Mouse (Mus musculus) embryonic facial prominence, embryonic 13.5 days (tissue): ENCODE measurements at regions not wholly inside any gene's neighbourhood (a gene's known extent, or its start where the extent isn't known, plus 50 kb on each side); places are given as distances from the start of the nearest gene placed in this dataset.

ENCODE experiments used
- ATAC-seq: fragments of 200-750 bp; cut with Nextera tagmentation; 2 replicates; pipeline ENCODE4 v1.8.0; 2017; ENCODE audit warnings: low read depth; ENCODE audit not compliant: insufficient number of reproducible peaks, insufficient read depth, low FRiP score, low TSS enrichment
- H3K27ac ChIP-seq: fragments of 300-500 bp; sonication (generic); 2 replicates; pipeline ENCODE4 v1.5.1; 2015; ENCODE audit warnings: moderate library complexity, mild to moderate bottlenecking, inconsistent platforms
- H3K27me3 ChIP-seq: fragments of 300-500 bp; sonication (generic); 2 replicates; pipeline ENCODE4 v1.6.1; 2015; ENCODE audit warnings: mild to moderate bottlenecking, inconsistent platforms
- H3K36me3 ChIP-seq: fragments of 300-500 bp; sonication (generic); 2 replicates; pipeline ENCODE4 v1.6.1; 2015; ENCODE audit warnings: mild to moderate bottlenecking, inconsistent platforms
- H3K4me1 ChIP-seq: fragments of 300-500 bp; sonication (generic); 2 replicates; pipeline ENCODE4 v1.6.1; 2015; ENCODE audit warnings: inconsistent platforms
- H3K4me2 ChIP-seq: fragments of 300-500 bp; sonication (generic); 2 replicates; pipeline ENCODE4 v1.6.1; 2015; ENCODE audit warnings: moderate library complexity, mild to moderate bottlenecking, inconsistent platforms
- H3K4me3 ChIP-seq: fragments of 300-500 bp; sonication (generic); 2 replicates; pipeline ENCODE4 v1.5.1; 2015; ENCODE audit warnings: mild to moderate bottlenecking, inconsistent platforms
- H3K9ac ChIP-seq: fragments of 300-500 bp; sonication (generic); 2 replicates; pipeline ENCODE4 v1.6.1; 2015; ENCODE audit warnings: mild to moderate bottlenecking, inconsistent platforms
- H3K9me3 ChIP-seq: fragments of 300-500 bp; sonication (generic); 2 replicates; pipeline ENCODE4 v1.6.1; 2016; ENCODE audit warnings: inconsistent platforms
- WGBS: fragments of 180-500 bp; shearing (Covaris S2); methylation state at CpG from one replicate; pipeline ENCODE4 v1.1.7; 2015; ENCODE audit warnings: mixed read lengths; 5-methylcytosine and 5-hydroxymethylcytosine counted together

DNA sequence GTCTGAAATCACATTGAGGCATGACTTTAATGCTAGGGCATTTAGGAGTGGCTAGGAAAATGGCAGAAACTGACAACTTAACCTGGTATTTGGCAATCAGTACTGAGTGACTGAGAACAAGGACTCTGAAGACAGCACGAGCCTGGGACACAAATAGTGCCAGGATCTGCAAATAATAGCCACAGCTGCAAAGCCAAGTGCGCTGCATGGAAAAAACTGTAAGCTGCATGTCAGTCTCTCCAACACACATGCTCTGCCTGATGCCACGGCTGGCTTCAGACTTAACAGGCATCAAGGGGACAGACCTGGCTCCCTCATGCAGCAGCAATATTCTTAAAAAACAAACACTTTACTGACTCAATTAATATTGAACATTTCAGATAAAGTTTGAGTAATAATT, 530.7 kb downstream of the Etv1 start:
- Histone ChIP-seq H3K4me2 (no peak overlapping the region), H3K36me3 (no peaks in the 10 kb centered on the region), H3K27me3 (no peaks in the 10 kb centered on the region), H3K4me1 (no peaks in the 10 kb centered on the region), H3K9me3 (no peaks in the 10 kb centered on the region), H3K4me3 (no peak overlapping the region), H3K27ac (no peak overlapping the region), H3K9ac (no peak overlapping the region)
- ATAC-seq = no peak
- WGBS = 58% methylated on average over 3 of the region's 3 CpGs

DNA sequence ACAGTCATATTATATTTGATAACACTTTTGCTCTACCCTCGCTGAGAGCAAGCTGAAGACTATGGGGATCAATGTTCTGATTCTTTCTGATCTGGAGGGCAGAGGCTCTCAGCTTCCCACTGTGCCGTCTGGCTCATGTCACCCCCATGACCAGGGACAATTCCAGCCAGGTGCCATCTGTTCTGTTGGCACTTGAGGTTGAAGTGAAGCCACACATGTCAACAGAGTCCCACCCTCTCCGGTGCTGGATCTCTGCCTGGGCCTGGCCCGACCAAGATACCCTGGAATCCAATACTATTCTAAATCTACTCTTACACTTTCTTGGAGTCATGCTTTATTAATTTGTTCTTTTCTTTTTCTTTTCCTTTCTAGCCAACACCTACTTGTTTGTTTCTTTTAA, 538.0 kb downstream of the Etv1 start:
- Histone ChIP-seq H3K9me3 (no peaks in the 10 kb centered on the region), H3K27me3 (no peaks in the 10 kb centered on the region), H3K36me3 (no peaks in the 10 kb centered on the region), H3K9ac (no peak overlapping the region), H3K4me3 (no peak overlapping the region), H3K4me2 (no peak overlapping the region), H3K27ac (no peak overlapping the region), H3K4me1 (no peaks in the 10 kb centered on the region)
- 84% methylated on average over 4 of the region's 4 CpGs for WGBS
- ATAC-seq = no peak

DNA sequence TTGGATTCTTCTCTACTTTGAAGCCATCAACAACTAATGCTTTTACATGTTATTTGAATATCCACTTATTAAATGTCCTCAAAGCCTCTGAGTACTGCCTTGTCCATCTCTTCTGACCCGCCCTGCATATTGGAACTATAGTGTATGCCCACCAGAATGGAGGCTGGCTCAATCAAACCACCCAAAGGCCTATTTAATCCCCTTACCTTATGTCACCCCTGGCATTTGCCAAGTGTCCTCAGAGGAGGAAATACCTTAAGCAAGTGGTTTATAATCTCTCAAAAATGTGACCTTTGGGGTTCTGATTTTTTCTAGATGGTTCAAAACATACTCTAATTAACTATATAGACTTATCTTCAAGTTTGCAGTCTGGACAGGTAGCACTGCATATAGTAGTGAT, 542.3 kb downstream of the Etv1 start:
- Histone ChIP-seq H3K9me3 (no peaks in the 10 kb centered on the region), H3K4me2 (no peak overlapping the region), H3K4me1 (no peaks in the 10 kb centered on the region), H3K27ac (no peak overlapping the region), H3K27me3 (no peaks in the 10 kb centered on the region), H3K4me3 (no peak overlapping the region), H3K9ac (no peak overlapping the region), H3K36me3 (no peaks in the 10 kb centered on the region)
- 81% methylated on average over 1 of the region's 1 CpGs for WGBS
- no peak for ATAC-seq

DNA sequence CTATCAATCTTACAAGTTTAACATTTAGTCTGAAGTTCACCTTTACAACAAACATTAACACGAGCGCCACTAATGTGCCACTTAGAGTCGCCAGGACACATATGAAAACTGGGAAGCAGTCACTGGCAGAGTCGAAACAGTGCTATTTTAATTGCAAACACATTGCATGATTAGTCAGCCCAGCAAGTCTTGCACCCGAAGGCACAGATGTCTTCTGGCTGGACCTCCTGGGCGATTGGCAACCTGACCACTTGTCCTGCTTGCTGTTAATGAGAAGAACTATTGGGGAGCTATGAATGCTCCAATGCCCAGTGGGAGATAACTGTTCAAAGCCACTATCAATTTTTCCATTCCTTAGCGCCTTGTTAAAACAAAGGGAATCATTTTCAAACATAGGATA, 547.0 kb downstream of the Etv1 start:
- Histone ChIP-seq H3K4me3 (no peak overlapping the region), H3K4me2 (no peak overlapping the region), H3K36me3 (no peaks in the 10 kb centered on the region), H3K9me3 (no peaks in the 10 kb centered on the region), H3K27me3 (no peaks in the 10 kb centered on the region), H3K4me1 (peaks cover 5% of the 10 kb centered on the region; the same call in 1 of the 2 replicates), H3K9ac (no peak overlapping the region), H3K27ac (no peak overlapping the region)
- 41% methylated on average over 7 of the region's 7 CpGs for WGBS
- no peak for ATAC-seq

DNA sequence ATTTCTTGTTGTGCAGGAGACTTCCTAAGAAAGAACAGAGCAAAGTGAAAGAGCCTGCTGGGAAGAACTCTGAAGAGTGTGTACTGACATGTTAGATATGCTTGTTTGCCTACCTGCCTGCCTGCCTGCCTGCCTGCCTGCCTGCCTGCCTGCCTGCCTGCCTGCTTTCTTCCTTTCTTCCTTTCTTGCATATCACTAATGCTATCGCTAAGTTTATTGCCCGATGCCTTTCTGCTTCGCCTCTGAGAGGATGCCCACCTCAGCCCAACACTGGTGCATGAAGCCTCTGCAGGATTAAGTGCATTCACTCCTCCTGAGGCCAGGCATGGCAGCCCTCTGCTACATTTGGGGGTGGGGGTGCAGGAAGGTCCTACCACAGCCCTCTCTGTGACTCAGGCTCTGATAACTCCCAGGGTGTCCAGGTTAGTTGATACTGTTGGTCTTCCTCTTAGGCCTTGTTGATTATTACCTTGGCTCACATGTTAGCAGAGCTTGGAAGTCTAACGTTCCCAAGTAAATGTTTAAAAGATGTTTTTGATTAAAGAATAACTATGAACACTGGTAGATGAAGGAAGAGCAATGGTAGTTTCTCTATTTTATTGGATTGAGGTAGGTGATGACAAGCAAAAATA, 547.6 kb downstream of the Etv1 start:
- H3K27ac ChIP-seq = no peak overlapping the region
- ATAC-seq = no peak
- no peaks in the 10 kb centered on the region for H3K9me3 ChIP-seq
- 67% methylated on average over 4 of the region's 4 CpGs for WGBS
- H3K4me3 ChIP-seq = no peak overlapping the region
- H3K4me1 ChIP-seq = peaks cover 5% of the 10 kb centered on the region; the same call in 1 of the 2 replicates
- no peak overlapping the region for H3K9ac ChIP-seq
- H3K36me3 ChIP-seq = no peaks in the 10 kb centered on the region
- no peaks in the 10 kb centered on the region for H3K27me3 ChIP-seq
- no peak overlapping the region for H3K4me2 ChIP-seq

DNA sequence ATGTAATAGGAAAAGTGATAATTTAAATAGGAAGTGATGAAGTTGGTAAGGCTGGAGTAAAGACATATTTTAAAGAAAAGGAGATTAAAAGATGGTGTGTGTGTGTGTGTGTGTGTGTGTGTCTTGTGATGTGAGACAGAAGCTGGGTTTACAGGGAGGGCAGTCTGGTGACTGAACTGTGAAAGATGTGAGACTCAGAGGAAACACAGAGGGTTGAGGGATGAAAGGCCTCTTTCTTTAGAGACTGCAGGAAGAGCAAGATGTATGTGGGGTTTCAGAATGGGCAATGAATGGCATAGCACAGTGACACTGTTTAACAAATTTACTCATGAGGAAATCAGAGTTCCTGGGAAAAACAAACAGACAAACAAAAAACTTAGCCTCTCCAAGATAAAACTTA, 549.2 kb downstream of the Etv1 start:
- Histone ChIP-seq H3K9me3 (no peaks in the 10 kb centered on the region), H3K36me3 (no peaks in the 10 kb centered on the region), H3K4me3 (no peak overlapping the region), H3K27me3 (no peaks in the 10 kb centered on the region), H3K27ac (no peak overlapping the region), H3K4me2 (no peak overlapping the region), H3K4me1 (peaks cover 5% of the 10 kb centered on the region; the same call in 1 of the 2 replicates), H3K9ac (no peak overlapping the region)
- ATAC-seq = no peak

DNA sequence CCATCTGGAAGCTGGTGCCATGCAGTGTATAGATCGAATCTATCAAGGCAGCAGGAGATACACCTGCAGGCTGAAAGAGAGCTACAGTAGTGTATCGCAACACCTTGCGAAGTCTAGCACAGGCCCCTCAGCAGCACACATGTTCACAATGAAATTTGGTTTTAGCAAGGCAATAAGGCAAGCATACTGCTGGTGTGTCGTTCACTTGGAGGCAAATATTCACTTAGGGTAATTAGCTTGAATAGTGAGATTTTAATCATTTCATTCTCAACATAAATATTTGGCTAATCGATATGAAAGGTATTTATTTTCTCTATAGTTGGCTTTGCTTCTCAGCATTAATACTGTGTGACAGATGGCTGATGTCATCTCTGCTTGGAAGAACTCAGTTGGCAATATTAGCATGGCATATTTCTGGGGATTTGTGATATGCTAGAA, 559.9 kb downstream of the Etv1 start:
- Histone ChIP-seq H3K36me3 (no peaks in the 10 kb centered on the region), H3K27ac (no peak overlapping the region), H3K4me1 (no peaks in the 10 kb centered on the region), H3K4me2 (no peak overlapping the region), H3K9me3 (no peaks in the 10 kb centered on the region), H3K27me3 (no peaks in the 10 kb centered on the region), H3K4me3 (no peak overlapping the region), H3K9ac (no peak overlapping the region)
- 87% methylated on average over 5 of the region's 5 CpGs for WGBS
- ATAC-seq = no peak

DNA sequence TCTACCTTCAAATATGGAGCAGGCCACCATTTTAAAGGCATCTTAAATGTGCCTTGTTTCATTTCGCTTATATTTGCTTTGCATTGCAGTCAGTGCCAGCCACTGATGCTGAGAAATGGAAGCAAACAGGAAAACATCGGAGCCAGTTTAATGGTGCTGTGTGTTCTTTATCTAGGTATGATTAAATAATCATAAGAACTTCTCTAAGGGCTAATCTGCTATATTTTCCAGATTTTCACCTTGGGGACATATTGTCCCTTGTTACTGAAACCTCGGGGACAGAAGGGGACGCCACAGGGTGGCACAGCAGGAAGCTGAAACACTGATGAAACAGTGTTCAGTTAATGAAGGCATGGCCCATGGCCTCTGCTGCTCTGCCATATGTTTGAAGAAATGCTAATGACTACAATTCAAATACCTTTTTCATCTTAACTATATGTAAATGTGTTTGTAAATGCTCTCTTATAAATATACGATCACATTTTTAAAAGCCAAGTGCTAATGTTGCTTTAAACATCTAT, 562.6 kb downstream of the Etv1 start:
- no peaks in the 10 kb centered on the region for H3K36me3 ChIP-seq
- H3K9me3 ChIP-seq = no peaks in the 10 kb centered on the region
- H3K27ac ChIP-seq = no peak overlapping the region
- no peaks in the 10 kb centered on the region for H3K27me3 ChIP-seq
- ATAC-seq = no peak
- 83% methylated on average over 5 of the region's 5 CpGs for WGBS
- H3K9ac ChIP-seq = no peak overlapping the region
- no peak overlapping the region for H3K4me3 ChIP-seq
- no peak overlapping the region for H3K4me2 ChIP-seq
- no peaks in the 10 kb centered on the region for H3K4me1 ChIP-seq

DNA sequence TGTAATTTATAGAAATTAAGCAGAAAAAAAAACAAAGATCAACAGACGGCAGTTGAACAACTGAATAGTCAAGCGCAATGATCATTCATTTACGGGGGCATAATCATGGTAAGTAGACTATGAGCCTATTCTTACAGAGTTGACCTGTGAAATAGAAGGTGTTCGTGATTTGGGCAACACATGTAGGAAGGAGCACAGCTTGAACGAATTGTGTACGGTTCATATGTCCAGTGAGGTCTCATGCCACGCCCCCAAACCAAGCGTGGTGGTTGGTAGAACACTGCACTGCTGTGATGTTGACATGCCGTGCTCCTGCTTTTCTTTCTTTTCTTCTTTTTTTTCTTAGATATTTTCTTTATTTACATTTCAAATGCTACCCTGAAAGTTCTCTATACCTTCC, 563.1 kb downstream of the Etv1 start:
- no peak overlapping the region for H3K4me3 ChIP-seq
- H3K27me3 ChIP-seq = no peaks in the 10 kb centered on the region
- H3K4me2 ChIP-seq = no peak overlapping the region
- no peaks in the 10 kb centered on the region for H3K4me1 ChIP-seq
- 83% methylated on average over 9 of the region's 9 CpGs for WGBS
- H3K9me3 ChIP-seq = no peaks in the 10 kb centered on the region
- ATAC-seq = no peak
- no peak overlapping the region for H3K27ac ChIP-seq
- H3K36me3 ChIP-seq = no peaks in the 10 kb centered on the region
- H3K9ac ChIP-seq = no peak overlapping the region

DNA sequence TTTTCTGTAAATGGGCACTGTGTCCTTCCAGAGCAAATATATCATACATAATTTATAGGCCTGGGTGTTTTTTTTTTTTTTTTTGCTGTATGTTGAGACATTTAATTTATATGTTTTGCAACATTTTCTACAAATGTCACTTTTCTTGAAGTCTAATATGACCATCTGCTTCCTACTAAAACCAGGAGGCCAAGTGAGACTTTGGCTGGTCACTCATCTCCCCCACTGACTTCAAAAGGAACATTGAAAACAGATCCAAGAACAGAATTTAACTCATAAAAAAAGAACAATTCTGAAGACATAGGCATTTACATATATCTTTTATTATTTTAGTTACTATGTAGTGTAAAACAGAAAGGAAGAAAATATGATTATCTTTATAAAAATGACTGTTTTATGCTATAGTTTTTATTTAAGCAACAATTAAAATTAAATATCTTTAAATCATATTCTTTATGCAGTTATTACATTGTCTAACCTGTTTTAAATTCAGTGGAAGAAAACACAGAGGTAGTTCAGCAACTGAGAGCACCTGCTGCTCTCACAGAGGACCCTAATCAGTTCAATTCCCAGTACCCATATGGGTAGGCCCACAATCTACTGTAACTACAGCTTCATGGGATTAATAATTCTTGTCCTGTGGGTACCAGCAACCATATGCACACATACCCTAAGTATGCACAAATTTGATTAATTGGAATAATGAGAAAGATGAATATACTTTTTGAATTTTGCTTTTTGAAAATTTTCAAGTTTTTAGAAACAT, 592.5 kb downstream of the Etv1 start:
- no peak overlapping the region for H3K4me3 ChIP-seq
- no peaks in the 10 kb centered on the region for H3K9me3 ChIP-seq
- H3K4me1 ChIP-seq = no peaks in the 10 kb centered on the region
- H3K36me3 ChIP-seq = no peaks in the 10 kb centered on the region
- H3K4me2 ChIP-seq = no peak overlapping the region
- no peak for ATAC-seq
- H3K27me3 ChIP-seq = no peaks in the 10 kb centered on the region
- H3K27ac ChIP-seq = no peak overlapping the region
- no peak overlapping the region for H3K9ac ChIP-seq

DNA sequence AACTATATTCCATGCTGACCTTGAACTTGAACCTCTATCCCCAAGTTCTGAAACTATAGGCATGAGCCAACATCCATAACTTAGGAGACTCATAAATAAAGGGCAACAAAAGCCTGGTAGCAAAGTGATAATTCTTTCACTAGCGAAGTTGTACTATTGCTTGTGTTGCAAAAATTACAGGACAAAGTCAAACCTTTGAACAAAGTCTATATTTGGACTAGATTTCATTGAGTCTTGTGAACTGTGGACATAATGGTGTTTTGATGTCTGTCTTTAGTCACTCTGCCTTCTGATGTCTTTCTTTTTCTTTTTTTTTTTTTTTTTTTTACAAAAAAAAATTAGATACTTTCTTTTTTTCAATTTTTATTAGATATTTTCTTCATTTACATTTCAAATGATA, 594.5 kb downstream of the Etv1 start:
- ATAC-seq = no peak
- Histone ChIP-seq H3K27me3 (no peaks in the 10 kb centered on the region), H3K9me3 (no peaks in the 10 kb centered on the region), H3K4me2 (no peak overlapping the region), H3K4me3 (no peak overlapping the region), H3K36me3 (no peaks in the 10 kb centered on the region), H3K27ac (no peak overlapping the region), H3K9ac (no peak overlapping the region), H3K4me1 (no peaks in the 10 kb centered on the region)
- 83% methylated on average over 1 of the region's 1 CpGs for WGBS
